Mouse (Mus musculus): ENCODE data around the gene Ttc21a. TPM values are rescaled to one million over a fixed set of nuclear protein-coding genes. Genes with fewer than 3 reads are reported as not detected.

The Ttc21a gene
- polyA plus RNA-seq, 1 experiment from 2014 or later = 0.39 TPM

GRCm38 (mm10) chr9:119902410-119903151, 34.8 kb upstream of the Ttc21a start:
- ATAC-seq (replicated peaks; ENCODE audit: extremely low read depth, insufficient read depth, low FRiP score) = no peak
- peaks cover 21% of the 10 kb centered on the region for H3K36me3 ChIP-seq (ENCODE audit: control insufficient read depth, insufficient read depth)
- H3K27ac ChIP-seq (ENCODE audit: low read length) = no peak overlapping the region
- no peak overlapping the region for H3K4me3 ChIP-seq (ENCODE audit: low read length)
- H3K4me1 ChIP-seq (ENCODE audit: control insufficient read depth, insufficient read depth, low read length) = no peaks in the 10 kb centered on the region
- 78% methylated on average over 12 of the region's 12 CpGs for WGBS
- H3K9me3 ChIP-seq (replicated peaks; ENCODE audit: control insufficient read depth, low read length) = no peaks in the 10 kb centered on the region
- H3K27me3 ChIP-seq (ENCODE audit: control insufficient read depth, insufficient read depth, low read length) = no peaks in the 10 kb centered on the region
- no peak overlapping the region for H3K9ac ChIP-seq (ENCODE audit: low read length)
- H3K4me2 ChIP-seq (ENCODE audit: low read depth, low read length) = no peak overlapping the region

- 96% methylated on average over 3 of the region's 3 CpGs for WGBS
- no peaks in the 10 kb centered on the region for H3K4me1 ChIP-seq (ENCODE audit: control insufficient read depth, insufficient read depth, low read length)
- H3K9ac ChIP-seq (ENCODE audit: low read length) = no peak overlapping the region
- H3K9me3 ChIP-seq (replicated peaks; ENCODE audit: control insufficient read depth, low read length) = no peaks in the 10 kb centered on the region
- H3K4me3 ChIP-seq (ENCODE audit: low read length) = no peak overlapping the region
- H3K27ac ChIP-seq (ENCODE audit: low read length) = no peak overlapping the region
- H3K4me2 ChIP-seq (ENCODE audit: low read depth, low read length) = no peak overlapping the region
- ATAC-seq (replicated peaks; ENCODE audit: extremely low read depth, insufficient read depth, low FRiP score) = no peak
- H3K36me3 ChIP-seq (ENCODE audit: control insufficient read depth, insufficient read depth) = peaks cover 58% of the 10 kb centered on the region
- no peaks in the 10 kb centered on the region for H3K27me3 ChIP-seq (ENCODE audit: control insufficient read depth, insufficient read depth, low read length)
Measured at GRCm38 (mm10) chr9:119908708-119909107, 28.7 kb upstream of the Ttc21a start.

GRCm38 (mm10) chr9:119909931-119910330, 27.5 kb upstream of the Ttc21a start:
- no peaks in the 10 kb centered on the region for H3K4me1 ChIP-seq (ENCODE audit: control insufficient read depth, insufficient read depth, low read length)
- H3K9me3 ChIP-seq (replicated peaks; ENCODE audit: control insufficient read depth, low read length) = no peaks in the 10 kb centered on the region
- peaks cover 62% of the 10 kb centered on the region for H3K36me3 ChIP-seq (ENCODE audit: control insufficient read depth, insufficient read depth)
- no peak for ATAC-seq (replicated peaks; ENCODE audit: extremely low read depth, insufficient read depth, low FRiP score)
- H3K4me3 ChIP-seq (ENCODE audit: low read length) = no peak overlapping the region
- H3K27me3 ChIP-seq (ENCODE audit: control insufficient read depth, insufficient read depth, low read length) = no peaks in the 10 kb centered on the region
- WGBS = 80% methylated on average over 3 of the region's 3 CpGs
- H3K9ac ChIP-seq (ENCODE audit: low read length) = no peak overlapping the region
- H3K27ac ChIP-seq (ENCODE audit: low read length) = no peak overlapping the region
- H3K4me2 ChIP-seq (ENCODE audit: low read depth, low read length) = no peak overlapping the region

- Histone ChIP-seq H3K9ac (ENCODE audit: low read length) (no peak overlapping the region), H3K27me3 (ENCODE audit: control insufficient read depth, insufficient read depth, low read length) (no peaks in the 10 kb centered on the region), H3K36me3 (ENCODE audit: control insufficient read depth, insufficient read depth) (peaks cover 55% of the 10 kb centered on the region), H3K4me2 (ENCODE audit: low read depth, low read length) (no peak overlapping the region), H3K4me1 (ENCODE audit: control insufficient read depth, insufficient read depth, low read length) (no peaks in the 10 kb centered on the region), H3K27ac (ENCODE audit: low read length) (no peak overlapping the region), H3K4me3 (ENCODE audit: low read length) (no peak overlapping the region), H3K9me3 (replicated peaks; ENCODE audit: control insufficient read depth, low read length) (no peaks in the 10 kb centered on the region)
- no peak for ATAC-seq (replicated peaks; ENCODE audit: extremely low read depth, insufficient read depth, low FRiP score)
- WGBS = 78% methylated on average over 13 of the region's 13 CpGs
Measured at GRCm38 (mm10) chr9:119913087-119913838, 24.1 kb upstream of the Ttc21a start.

GRCm38 (mm10) chr9:119919858-119920257, 17.5 kb upstream of the Ttc21a start:
- no peaks in the 10 kb centered on the region for H3K27me3 ChIP-seq (ENCODE audit: control insufficient read depth, insufficient read depth, low read length)
- no peak overlapping the region for H3K9ac ChIP-seq (ENCODE audit: low read length)
- no peak overlapping the region for H3K4me2 ChIP-seq (ENCODE audit: low read depth, low read length)
- no peaks in the 10 kb centered on the region for H3K4me1 ChIP-seq (ENCODE audit: control insufficient read depth, insufficient read depth, low read length)
- no peak overlapping the region for H3K27ac ChIP-seq (ENCODE audit: low read length)
- peaks cover 56% of the 10 kb centered on the region for H3K36me3 ChIP-seq (ENCODE audit: control insufficient read depth, insufficient read depth)
- H3K4me3 ChIP-seq (ENCODE audit: low read length) = no peak overlapping the region
- no peak for ATAC-seq (replicated peaks; ENCODE audit: extremely low read depth, insufficient read depth, low FRiP score)
- 81% methylated on average over 1 of the region's 1 CpGs for WGBS
- H3K9me3 ChIP-seq (replicated peaks; ENCODE audit: control insufficient read depth, low read length) = no peaks in the 10 kb centered on the region

GRCm38 (mm10) chr9:119923462-119923861, 13.9 kb upstream of the Ttc21a start:
- H3K4me3 ChIP-seq (ENCODE audit: low read length) = no peak overlapping the region
- H3K27me3 ChIP-seq (ENCODE audit: control insufficient read depth, insufficient read depth, low read length) = no peaks in the 10 kb centered on the region
- no peaks in the 10 kb centered on the region for H3K9me3 ChIP-seq (replicated peaks; ENCODE audit: control insufficient read depth, low read length)
- no peak overlapping the region for H3K27ac ChIP-seq (ENCODE audit: low read length)
- H3K36me3 ChIP-seq (ENCODE audit: control insufficient read depth, insufficient read depth) = peaks cover 73% of the 10 kb centered on the region
- 58% methylated on average over 4 of the region's 4 CpGs for WGBS
- no peak overlapping the region for H3K4me2 ChIP-seq (ENCODE audit: low read depth, low read length)
- no peaks in the 10 kb centered on the region for H3K4me1 ChIP-seq (ENCODE audit: control insufficient read depth, insufficient read depth, low read length)
- H3K9ac ChIP-seq (ENCODE audit: low read length) = no peak overlapping the region
- ATAC-seq (replicated peaks; ENCODE audit: extremely low read depth, insufficient read depth, low FRiP score) = no peak

- H3K4me3 ChIP-seq (ENCODE audit: low read length) = no peak overlapping the region
- no peaks in the 10 kb centered on the region for H3K9me3 ChIP-seq (replicated peaks; ENCODE audit: control insufficient read depth, low read length)
- no peaks in the 10 kb centered on the region for H3K27me3 ChIP-seq (ENCODE audit: control insufficient read depth, insufficient read depth, low read length)
- ATAC-seq (replicated peaks; ENCODE audit: extremely low read depth, insufficient read depth, low FRiP score) = no peak
- 76% methylated on average over 16 of the region's 16 CpGs for WGBS
- no peaks in the 10 kb centered on the region for H3K4me1 ChIP-seq (ENCODE audit: control insufficient read depth, insufficient read depth, low read length)
- peaks cover 67% of the 10 kb centered on the region for H3K36me3 ChIP-seq (ENCODE audit: control insufficient read depth, insufficient read depth)
- no peak overlapping the region for H3K9ac ChIP-seq (ENCODE audit: low read length)
- no peak overlapping the region for H3K27ac ChIP-seq (ENCODE audit: low read length)
- H3K4me2 ChIP-seq (ENCODE audit: low read depth, low read length) = no peak overlapping the region
Measured at GRCm38 (mm10) chr9:119925120-119925657, 12.2 kb upstream of the Ttc21a start.

GRCm38 (mm10) chr9:119925729-119926128, 11.7 kb upstream of the Ttc21a start:
- Histone ChIP-seq H3K9ac (ENCODE audit: low read length) (no peak overlapping the region), H3K27me3 (ENCODE audit: control insufficient read depth, insufficient read depth, low read length) (no peaks in the 10 kb centered on the region), H3K9me3 (replicated peaks; ENCODE audit: control insufficient read depth, low read length) (no peaks in the 10 kb centered on the region), H3K4me1 (ENCODE audit: control insufficient read depth, insufficient read depth, low read length) (no peaks in the 10 kb centered on the region), H3K36me3 (ENCODE audit: control insufficient read depth, insufficient read depth) (peaks cover 64% of the 10 kb centered on the region), H3K4me2 (ENCODE audit: low read depth, low read length) (no peak overlapping the region), H3K27ac (ENCODE audit: low read length) (no peak overlapping the region), H3K4me3 (ENCODE audit: low read length) (no peak overlapping the region)
- no peak for ATAC-seq (replicated peaks; ENCODE audit: extremely low read depth, insufficient read depth, low FRiP score)
- 84% methylated on average over 8 of the region's 8 CpGs for WGBS

GRCm38 (mm10) chr9:119926497-119926896, 10.9 kb upstream of the Ttc21a start:
- H3K27me3 ChIP-seq (ENCODE audit: control insufficient read depth, insufficient read depth, low read length) = no peaks in the 10 kb centered on the region
- H3K4me3 ChIP-seq (ENCODE audit: low read length) = no peak overlapping the region
- WGBS = 74% methylated on average over 5 of the region's 5 CpGs
- H3K9me3 ChIP-seq (replicated peaks; ENCODE audit: control insufficient read depth, low read length) = no peaks in the 10 kb centered on the region
- no peaks in the 10 kb centered on the region for H3K4me1 ChIP-seq (ENCODE audit: control insufficient read depth, insufficient read depth, low read length)
- ATAC-seq (replicated peaks; ENCODE audit: extremely low read depth, insufficient read depth, low FRiP score) = no peak
- H3K27ac ChIP-seq (ENCODE audit: low read length) = no peak overlapping the region
- no peak overlapping the region for H3K9ac ChIP-seq (ENCODE audit: low read length)
- peaks cover 62% of the 10 kb centered on the region for H3K36me3 ChIP-seq (ENCODE audit: control insufficient read depth, insufficient read depth)
- H3K4me2 ChIP-seq (ENCODE audit: low read depth, low read length) = no peak overlapping the region

Measured in heart, embryonic 16.5 days (tissue).